Mouse (Mus musculus) lung, postnatal 0 days (tissue): ENCODE measurements around the gene Pnpla7.

Experiments used
- CTCF ChIP-seq: IDR thresholded peaks from 2 replicates; pipeline ENCODE4 v1.5.1; 2016; ENCODE audit warnings: antibody characterized with exemption, mild to moderate bottlenecking
- EP300 ChIP-seq: IDR thresholded peaks from 2 replicates; pipeline ENCODE4 v1.6.1; 2016; ENCODE audit warnings: antibody characterized with exemption, mild to moderate bottlenecking, control low read depth

- no peak for TF ChIP-seq CTCF
- no peak for TF ChIP-seq EP300
These were observed 20.6 kb downstream of the Pnpla7 start for GRCm38 (mm10) chr2:24996471-24996870.
